Mouse (Mus musculus): Measurements from ENCODE around the gene Nploc4. TPM values are rescaled to one million over a fixed set of nuclear protein-coding genes. Genes with fewer than 3 reads are reported as not detected.

The Nploc4 gene
- polyA plus RNA-seq, 1 experiment from 2014 or later, result 51.8 TPM

- no peaks in the 10 kb centered on the region for H3K27me3 ChIP-seq
- peak; percentile 86 for ATAC-seq (ENCODE audit: low FRiP score, low read depth)
- H3K36me3 ChIP-seq, result peaks cover 31% of the 10 kb centered on the region
- H3K4me2 ChIP-seq (replicated peaks), result peak within 1 kb of the TSS; percentile 98
- H3K4me3 ChIP-seq, result peak within 1 kb of the TSS; percentile 75
- 5% methylated on average over 62 of the region's 62 CpGs for WGBS
- H3K9me3 ChIP-seq, result no peaks in the 10 kb centered on the region
- peak within 1 kb of the TSS; percentile 55 for H3K27ac ChIP-seq (replicated peaks)
- peak within 1 kb of the TSS; percentile 93 for H3K9ac ChIP-seq (replicated peaks)
- peaks cover 17% of the 10 kb centered on the region for H3K4me1 ChIP-seq
Observed at GRCm38 (mm10) chr11:120457772-120458751, 20.6 kb upstream of the Nploc4 start, which contains the start of the genes Oxld1 and Ccdc137. TSS of gene Oxld1 (minus strand) at chr11:120458068. TSS of gene Ccdc137 (plus strand) at chr11:120458115.

GRCm38 (mm10) chr11:120457370-120457769, 19.9 kb upstream of the Nploc4 start:
- ATAC-seq (ENCODE audit: low FRiP score, low read depth), result peak; percentile 30; the same call in 1 of the 2 replicates
- H3K9me3 ChIP-seq, result no peaks in the 10 kb centered on the region
- peak overlapping the region; percentile 98 for H3K4me2 ChIP-seq (replicated peaks)
- no peaks in the 10 kb centered on the region for H3K27me3 ChIP-seq
- H3K9ac ChIP-seq (replicated peaks), result peak overlapping the region; percentile 93
- peak overlapping the region; percentile 75 for H3K4me3 ChIP-seq
- 35% methylated on average over 14 of the region's 14 CpGs for WGBS
- H3K4me1 ChIP-seq, result peaks cover 17% of the 10 kb centered on the region
- peaks cover 26% of the 10 kb centered on the region for H3K36me3 ChIP-seq
- H3K27ac ChIP-seq (replicated peaks), result peak overlapping the region; percentile 55

GRCm38 (mm10) chr11:120455413-120455812, 17.9 kb upstream of the Nploc4 start:
- ATAC-seq (ENCODE audit: low FRiP score, low read depth), result no peak
- Histone ChIP-seq H3K4me2 (replicated peaks) (no peak overlapping the region), H3K27me3 (no peaks in the 10 kb centered on the region), H3K36me3 (peaks cover 8% of the 10 kb centered on the region), H3K9me3 (no peaks in the 10 kb centered on the region), H3K4me3 (no peak overlapping the region), H3K4me1 (peaks cover 17% of the 10 kb centered on the region), H3K27ac (replicated peaks) (no peak overlapping the region), H3K9ac (replicated peaks) (no peak overlapping the region)
- WGBS, result 94% methylated on average over 7 of the region's 7 CpGs

GRCm38 (mm10) chr11:120454965-120455364, 17.5 kb upstream of the Nploc4 start:
- Histone ChIP-seq H3K27ac (replicated peaks) (no peak overlapping the region), H3K4me3 (no peak overlapping the region), H3K9me3 (no peaks in the 10 kb centered on the region), H3K4me1 (peaks cover 17% of the 10 kb centered on the region), H3K36me3 (peaks cover 5% of the 10 kb centered on the region), H3K4me2 (replicated peaks) (no peak overlapping the region), H3K27me3 (no peaks in the 10 kb centered on the region), H3K9ac (replicated peaks) (no peak overlapping the region)
- ATAC-seq (ENCODE audit: low FRiP score, low read depth), result no peak
- WGBS, result 94% methylated on average over 4 of the region's 4 CpGs

- Histone ChIP-seq H3K4me2 (replicated peaks) (no peak within 1 kb of the TSS), H3K27ac (replicated peaks) (no peak within 1 kb of the TSS), H3K9me3 (no peaks in the 10 kb centered on the region), H3K4me1 (peaks cover 7% of the 10 kb centered on the region; the same call in 1 of the 2 replicates), H3K36me3 (no peaks in the 10 kb centered on the region), H3K9ac (replicated peaks) (no peak within 1 kb of the TSS), H3K4me3 (no peak within 1 kb of the TSS), H3K27me3 (no peaks in the 10 kb centered on the region)
- 93% methylated on average over 4 of the region's 4 CpGs for WGBS
- ATAC-seq (ENCODE audit: low FRiP score, low read depth), result no peak
Observed at GRCm38 (mm10) chr11:120453306-120453705, 15.8 kb upstream of the Nploc4 start, which contains the start of gene Pde6g. TSS of gene Pde6g (minus strand) at chr11:120453500.

- no peak for ATAC-seq (ENCODE audit: low FRiP score, low read depth)
- H3K9me3 ChIP-seq, result no peaks in the 10 kb centered on the region
- peak overlapping the region; percentile 8; the same call in 1 of the 2 replicates for H3K9ac ChIP-seq (replicated peaks)
- no peak overlapping the region for H3K4me2 ChIP-seq (replicated peaks)
- H3K4me3 ChIP-seq, result no peak overlapping the region
- H3K27ac ChIP-seq (replicated peaks), result no peak overlapping the region
- 63% methylated on average over 3 of the region's 3 CpGs for WGBS
- H3K27me3 ChIP-seq, result no peaks in the 10 kb centered on the region
- peaks cover 3% of the 10 kb centered on the region; the same call in 1 of the 2 replicates for H3K4me1 ChIP-seq
- no peaks in the 10 kb centered on the region for H3K36me3 ChIP-seq
Observed at GRCm38 (mm10) chr11:120452246-120452645, 14.7 kb upstream of the Nploc4 start.

- 87% methylated on average over 7 of the region's 7 CpGs for WGBS
- Histone ChIP-seq H3K4me1 (no peaks in the 10 kb centered on the region), H3K9me3 (no peaks in the 10 kb centered on the region), H3K4me2 (replicated peaks) (no peak overlapping the region), H3K9ac (replicated peaks) (no peak overlapping the region), H3K4me3 (no peak overlapping the region), H3K36me3 (no peaks in the 10 kb centered on the region), H3K27me3 (no peaks in the 10 kb centered on the region), H3K27ac (replicated peaks) (no peak overlapping the region)
- no peak for ATAC-seq (ENCODE audit: low FRiP score, low read depth)
Observed at GRCm38 (mm10) chr11:120447179-120447578, 9.7 kb upstream of the Nploc4 start.

GRCm38 (mm10) chr11:120445475-120445874, 8.0 kb upstream of the Nploc4 start:
- 90% methylated on average over 3 of the region's 3 CpGs for WGBS
- H3K9ac ChIP-seq (replicated peaks), result no peak overlapping the region

GRCm38 (mm10) chr11:120444106-120444505, 6.6 kb upstream of the Nploc4 start:
- Histone ChIP-seq H3K9me3 (no peaks in the 10 kb centered on the region), H3K9ac (replicated peaks) (no peak overlapping the region), H3K27ac (replicated peaks) (no peak overlapping the region), H3K4me2 (replicated peaks) (no peak overlapping the region), H3K4me1 (no peaks in the 10 kb centered on the region), H3K27me3 (no peaks in the 10 kb centered on the region), H3K36me3 (no peaks in the 10 kb centered on the region), H3K4me3 (no peak overlapping the region)
- WGBS, result 67% methylated on average over 6 of the region's 6 CpGs
- ATAC-seq (ENCODE audit: low FRiP score, low read depth), result no peak

More at GRCm38 (mm10) chr11:120445475-120445874, 8.0 kb upstream of the Nploc4 start:
- H3K4me2 ChIP-seq (replicated peaks), result no peak overlapping the region
- H3K4me1 ChIP-seq, result no peaks in the 10 kb centered on the region
- no peaks in the 10 kb centered on the region for H3K9me3 ChIP-seq
- no peak overlapping the region for H3K27ac ChIP-seq (replicated peaks)
- no peak overlapping the region for H3K4me3 ChIP-seq
- no peaks in the 10 kb centered on the region for H3K27me3 ChIP-seq
- no peak for ATAC-seq (ENCODE audit: low FRiP score, low read depth)
- H3K36me3 ChIP-seq, result no peaks in the 10 kb centered on the region

- H3K4me1 ChIP-seq, result no peaks in the 10 kb centered on the region
- no peak overlapping the region for H3K4me3 ChIP-seq
- H3K36me3 ChIP-seq, result no peaks in the 10 kb centered on the region
- no peak overlapping the region for H3K27ac ChIP-seq (replicated peaks)
- WGBS, result 83% methylated on average over 3 of the region's 3 CpGs
- no peak overlapping the region for H3K4me2 ChIP-seq (replicated peaks)
- ATAC-seq (ENCODE audit: low FRiP score, low read depth), result no peak
- H3K27me3 ChIP-seq, result no peaks in the 10 kb centered on the region
- no peaks in the 10 kb centered on the region for H3K9me3 ChIP-seq
- H3K9ac ChIP-seq (replicated peaks), result no peak overlapping the region
Observed at GRCm38 (mm10) chr11:120442765-120443280, 5.3 kb upstream of the Nploc4 start.

- Histone ChIP-seq H3K9me3 (no peaks in the 10 kb centered on the region), H3K4me2 (replicated peaks) (no peak within 1 kb of the TSS), H3K4me1 (no peaks in the 10 kb centered on the region), H3K36me3 (no peaks in the 10 kb centered on the region), H3K27me3 (no peaks in the 10 kb centered on the region), H3K9ac (replicated peaks) (0 out of 2 replicates have a peak within 1 kb of the TSS, but pooled peaks have one; percentile 4), H3K27ac (replicated peaks) (no peak within 1 kb of the TSS), H3K4me3 (no peak within 1 kb of the TSS)
- WGBS, result 92% methylated on average over 3 of the region's 3 CpGs
- ATAC-seq (ENCODE audit: low FRiP score, low read depth), result no peak
Observed at GRCm38 (mm10) chr11:120442344-120442743, 4.8 kb upstream of the Nploc4 start, which contains the start of gene Tspan10. TSS of gene Tspan10 (plus strand) at chr11:120442644.
